8 mouse cellular contexts compared by ENCODE assay signal in genomic region chr5:140091601-140092000, GRCm38 (mm10).
DNase-seq lines count a peak whose midpoint lies in the region; ATAC-seq and TF ChIP-seq lines count a peak whose summit lies in the region.

No protein-coding gene starts in this region.

- peaks cover 50% of the 10 kb centered on the region for H3K36me3 ChIP-seq in hindbrain, embryonic 10.5 days
- 0 out of 2 replicates have a peak, but pooled peaks cover 4% of the 10 kb centered on the region for H3K36me3 ChIP-seq in hindbrain, embryonic 12.5 days

- peaks cover 10% of the 10 kb centered on the region for H3K4me1 ChIP-seq in hindbrain, embryonic 10.5 days (replicated peaks)
- peaks cover 36% of the 10 kb centered on the region for H3K4me1 ChIP-seq in hindbrain, embryonic 12.5 days
- H3K4me1 ChIP-seq in olfactory bulb, adult 2 months (ENCODE audit: control insufficient read depth, insufficient read depth, low read length), result peaks cover 25% of the 10 kb centered on the region

- H3K9me3 ChIP-seq in hindbrain, embryonic 10.5 days, result no peaks in the 10 kb centered on the region
- no peaks in the 10 kb centered on the region for H3K9me3 ChIP-seq in hindbrain, embryonic 12.5 days (replicated peaks)

- 91% methylated on average over 11 of the region's 11 CpGs for whole genome bisulfite sequencing in hindbrain, embryonic 10.5 days
- WGBS in hindbrain, embryonic 12.5 days, result 63% methylated on average over 11 of the region's 11 CpGs
- WGBS in olfactory bulb, adult 2 months, result 42% methylated on average over 11 of the region's 11 CpGs

- 0 out of 2 replicates have a peak overlapping the region, but pooled peaks have one; percentile 12 for H3K27ac ChIP-seq in hindbrain, embryonic 10.5 days
- H3K27ac ChIP-seq in hindbrain, embryonic 12.5 days, result no peak overlapping the region
- 0 out of 2 replicates have a peak overlapping the region, but pooled peaks have one; percentile 7 for H3K27ac ChIP-seq in olfactory bulb, adult 2 months (ENCODE audit: insufficient read depth, low read depth, low read length)

- no peak overlapping the region for H3K4me2 ChIP-seq in hindbrain, embryonic 12.5 days (replicated peaks)

- intact Hi-C loops in left cerebral cortex, postnatal 10 days (cut with DNase I), result no loop called here

- TF ChIP-seq CTCF in olfactory bulb, adult 2 months (IDR thresholded peaks at IDR 0.05; ENCODE audit: insufficient read depth, low read depth, low read length), result no peak

- no peak for DNase-seq in hindbrain, embryonic 10.5 days (ENCODE audit: low spot score)
- peak; percentile 68 to 86 for DNase-seq in frontal cortex, postnatal 36 days (ENCODE audit: low spot score in 2 of 2)
- DNase-seq in left cerebral cortex, postnatal 10 days (ENCODE audit: extremely low spot score in 1 of 2, low spot score in 2 of 2), result peak; percentile 60 to 71
- no peak for DNase-seq in adrenal gland, postnatal 25 days
- DNase-seq in thymus, postnatal 14 days, result no peak
- DNase-seq in thymus, postnatal 25 days, result no peak

- H3K27me3 ChIP-seq in hindbrain, embryonic 10.5 days (ENCODE audit: insufficient read depth, poor library complexity, severe bottlenecking), result no peaks in the 10 kb centered on the region
- H3K27me3 ChIP-seq in hindbrain, embryonic 12.5 days, result no peaks in the 10 kb centered on the region

- ATAC-seq in hindbrain, embryonic 12.5 days (ENCODE audit: low FRiP score), result no peak

- no peak overlapping the region for H3K4me3 ChIP-seq in hindbrain, embryonic 10.5 days
- H3K4me3 ChIP-seq in hindbrain, embryonic 12.5 days, result no peak overlapping the region
- no peak overlapping the region for H3K4me3 ChIP-seq in olfactory bulb, adult 2 months (ENCODE audit: insufficient read depth, low read depth, low read length)

- no peak overlapping the region for H3K9ac ChIP-seq in hindbrain, embryonic 12.5 days

- TF ChIP-seq POLR2A in olfactory bulb, adult 2 months (IDR thresholded peaks at IDR 0.05; ENCODE audit: insufficient read depth, low read depth, low read length), result no peak

Comparison
In these comparisons a context has a peak if more than half of its experiments do, and no peak if none do; other contexts are left out.
1. DNase-seq: peak in frontal cortex, postnatal 36 days (2 of 2) and left cerebral cortex, postnatal 10 days (2 of 2); none in hindbrain, embryonic 10.5 days (single experiment), adrenal gland, postnatal 25 days (single experiment), thymus, postnatal 14 days (single experiment) and thymus, postnatal 25 days (single experiment).